Mouse (Mus musculus) embryonic facial prominence, embryonic 12.5 days (tissue): ENCODE measurements at regions not wholly inside any gene's neighbourhood (a gene's known extent, or its start where the extent isn't known, plus 50 kb on each side); places are given as distances from the start of the nearest gene placed in this dataset.

Experiments used
- ATAC-seq: fragments of 200-750 bp; cut with Nextera tagmentation; 2 replicates; pipeline ENCODE4 v1.8.0; 2017; ENCODE audit not compliant: insufficient number of reproducible peaks, insufficient read depth, low FRiP score, low TSS enrichment
- H3K27ac ChIP-seq: fragments of 300-500 bp; sonication (generic); 2 replicates; pipeline ENCODE4 v1.5.1; 2016; ENCODE audit warnings: mild to moderate bottlenecking
- H3K27me3 ChIP-seq: fragments of 300-500 bp; sonication (generic); 2 replicates; pipeline ENCODE4 v1.6.1; 2016; ENCODE audit warnings: mild to moderate bottlenecking, moderate library complexity
- H3K36me3 ChIP-seq: fragments of 300-500 bp; sonication (generic); 2 replicates; pipeline ENCODE4 v1.6.1; 2016; ENCODE audit warnings: mild to moderate bottlenecking
- H3K4me1 ChIP-seq: fragments of 300-500 bp; sonication (generic); 2 replicates; pipeline ENCODE4 v1.6.1; 2016
- H3K4me2 ChIP-seq: fragments of 300-500 bp; sonication (generic); replicated peaks from 2 replicates; pipeline ENCODE4 v1.6.1; 2016; ENCODE audit warnings: mild to moderate bottlenecking, moderate library complexity
- H3K4me3 ChIP-seq: fragments of 300-500 bp; sonication (generic); 2 replicates; pipeline ENCODE4 v1.5.1; 2016; ENCODE audit warnings: mild to moderate bottlenecking
- H3K9ac ChIP-seq: fragments of 300-500 bp; sonication (generic); 2 replicates; pipeline ENCODE4 v1.6.1; 2016; ENCODE audit warnings: mild to moderate bottlenecking, moderate library complexity
- H3K9me3 ChIP-seq: fragments of 300-500 bp; sonication (generic); 2 replicates; pipeline ENCODE4 v1.6.1; 2016; ENCODE audit warnings: mild to moderate bottlenecking, moderate library complexity
- WGBS: fragments of 180-500 bp; shearing (Covaris S2); methylation state at CpG from one replicate; pipeline ENCODE4 v1.1.7; 2016; 5-methylcytosine and 5-hydroxymethylcytosine counted together

DNA sequence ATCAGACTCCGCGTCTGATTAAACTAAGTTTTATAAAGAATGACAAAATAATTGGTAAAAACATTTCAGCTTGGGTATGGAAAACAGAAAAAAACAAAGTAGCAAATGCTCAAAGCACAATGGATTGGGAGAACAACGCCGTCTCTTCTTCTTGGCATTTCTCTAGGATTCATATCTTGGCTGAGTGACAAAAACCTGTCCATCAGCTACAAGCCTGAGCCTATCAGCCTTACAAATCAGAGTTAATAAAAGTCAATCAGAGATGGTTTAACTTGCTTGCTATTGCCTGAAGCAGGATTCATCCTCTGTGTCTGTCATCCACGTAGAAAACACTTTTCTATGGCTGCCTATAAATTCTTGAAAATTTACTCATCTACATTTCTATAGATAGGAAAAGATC, 206.2 kb upstream of the BC052040 start:
- Histone ChIP-seq H3K4me2 (no peak overlapping the region), H3K9ac (no peak overlapping the region), H3K27ac (no peak overlapping the region), H3K4me3 (no peak overlapping the region), H3K9me3 (no peaks in the 10 kb centered on the region), H3K36me3 (no peaks in the 10 kb centered on the region), H3K27me3 (no peaks in the 10 kb centered on the region), H3K4me1 (no peaks in the 10 kb centered on the region)
- WGBS: 71% methylated on average over 5 of the region's 5 CpGs
- no peak for ATAC-seq

GRCm38 (mm10) chr2:115384414-115385180, 196.9 kb upstream of the BC052040 start:
- WGBS: 30% methylated on average over 13 of the region's 13 CpGs
- no peak overlapping the region for H3K4me2 ChIP-seq
- H3K4me1 ChIP-seq: peaks cover 19% of the 10 kb centered on the region
- H3K27me3 ChIP-seq: no peaks in the 10 kb centered on the region
- no peak overlapping the region for H3K4me3 ChIP-seq
- ATAC-seq: no peak
- no peaks in the 10 kb centered on the region for H3K36me3 ChIP-seq
- H3K9ac ChIP-seq: no peak overlapping the region
- H3K9me3 ChIP-seq: no peaks in the 10 kb centered on the region
- no peak overlapping the region for H3K27ac ChIP-seq

- no peaks in the 10 kb centered on the region for H3K36me3 ChIP-seq
- peak overlapping the region; percentile 35 for H3K4me2 ChIP-seq
These were observed 196.0 kb upstream of the BC052040 start for GRCm38 (mm10) chr2:115385207-115386168.

DNA sequence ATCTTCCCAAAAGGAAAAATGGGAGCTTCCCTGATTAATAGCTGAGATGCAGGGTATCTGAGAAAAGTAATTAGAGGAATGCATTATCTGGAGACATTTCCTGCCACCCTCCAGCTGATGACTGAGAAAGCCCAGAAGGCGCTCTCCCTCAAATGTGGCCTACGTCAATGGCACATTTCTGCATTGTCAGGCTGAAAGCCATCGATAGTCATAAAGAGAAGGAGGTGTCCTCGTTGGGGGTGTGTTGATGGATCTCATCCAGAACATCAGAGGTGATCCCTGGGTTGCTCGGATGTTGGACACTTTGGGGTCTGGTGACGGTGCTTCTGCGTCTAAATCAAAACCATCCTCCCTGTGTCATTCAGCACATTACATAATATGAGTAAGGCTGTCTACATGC, 189.9 kb upstream of the BC052040 start:
- Histone ChIP-seq H3K27ac (0 out of 2 replicates have a peak overlapping the region, but pooled peaks have one; percentile 3), H3K9ac (no peak overlapping the region), H3K4me1 (peaks cover 25% of the 10 kb centered on the region), H3K4me2 (no peak overlapping the region), H3K9me3 (no peaks in the 10 kb centered on the region), H3K4me3 (no peak overlapping the region), H3K27me3 (no peaks in the 10 kb centered on the region), H3K36me3 (no peaks in the 10 kb centered on the region)
- no peak for ATAC-seq
- 48% methylated on average over 7 of the region's 7 CpGs for WGBS

More at GRCm38 (mm10) chr2:115385207-115386168, 196.0 kb upstream of the BC052040 start:
- peak; percentile 53; the same call in 1 of the 2 replicates for ATAC-seq
- H3K9ac ChIP-seq: no peak overlapping the region
- 22% methylated on average over 16 of the region's 16 CpGs for WGBS
- H3K27me3 ChIP-seq: no peaks in the 10 kb centered on the region
- H3K4me1 ChIP-seq: peaks cover 19% of the 10 kb centered on the region
- H3K9me3 ChIP-seq: no peaks in the 10 kb centered on the region
- no peak overlapping the region for H3K4me3 ChIP-seq
- H3K27ac ChIP-seq: peak overlapping the region; percentile 83

- 0 out of 2 replicates have a peak overlapping the region, but pooled peaks have one; percentile 3 for H3K27ac ChIP-seq
- no peaks in the 10 kb centered on the region for H3K27me3 ChIP-seq
- no peaks in the 10 kb centered on the region for H3K36me3 ChIP-seq
- ATAC-seq: no peak; the same call in 1 of the 2 replicates
- 23% methylated on average over 8 of the region's 8 CpGs for WGBS
- peaks cover 21% of the 10 kb centered on the region for H3K4me1 ChIP-seq
- no peak overlapping the region for H3K4me2 ChIP-seq
- H3K4me3 ChIP-seq: no peak overlapping the region
- H3K9me3 ChIP-seq: no peaks in the 10 kb centered on the region
- no peak overlapping the region for H3K9ac ChIP-seq
These were observed 189.3 kb upstream of the BC052040 start for GRCm38 (mm10) chr2:115392082-115392762.

- no peak overlapping the region for H3K4me2 ChIP-seq
- H3K9me3 ChIP-seq: no peaks in the 10 kb centered on the region
- no peak overlapping the region for H3K27ac ChIP-seq
- ATAC-seq: no peak
- peaks cover 21% of the 10 kb centered on the region for H3K4me1 ChIP-seq
- no peak overlapping the region for H3K9ac ChIP-seq
- no peaks in the 10 kb centered on the region for H3K36me3 ChIP-seq
- 19% methylated on average over 4 of the region's 4 CpGs for WGBS
- H3K4me3 ChIP-seq: no peak overlapping the region
- no peaks in the 10 kb centered on the region for H3K27me3 ChIP-seq
These were observed 187.4 kb upstream of the BC052040 start for GRCm38 (mm10) chr2:115394091-115394490.

DNA sequence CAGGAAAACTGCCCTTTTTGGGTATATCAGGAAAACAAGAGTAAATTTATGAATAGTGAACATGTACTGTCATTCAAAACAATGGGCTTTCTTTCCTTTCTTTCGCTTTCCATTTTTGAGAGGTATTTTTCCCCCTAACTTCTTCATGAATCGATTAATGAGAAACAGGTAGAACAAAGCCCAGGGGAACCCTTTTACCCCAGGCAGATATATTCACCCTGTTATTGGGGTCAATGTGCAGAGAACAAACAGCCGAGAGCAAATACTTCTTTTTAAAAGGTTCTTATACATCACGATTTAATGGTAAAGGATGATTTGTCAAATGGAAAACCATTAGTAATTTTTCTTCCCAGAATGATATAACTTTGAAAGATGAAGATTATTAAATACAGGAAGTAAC, 183.0 kb upstream of the BC052040 start:
- Histone ChIP-seq H3K4me2 (no peak overlapping the region), H3K36me3 (no peaks in the 10 kb centered on the region), H3K9me3 (no peaks in the 10 kb centered on the region), H3K27me3 (no peaks in the 10 kb centered on the region), H3K27ac (no peak overlapping the region), H3K4me3 (no peak overlapping the region), H3K4me1 (no peaks in the 10 kb centered on the region), H3K9ac (no peak overlapping the region)
- 74% methylated on average over 4 of the region's 4 CpGs for WGBS
- ATAC-seq: no peak

- no peak overlapping the region for H3K9ac ChIP-seq
- no peak overlapping the region for H3K4me2 ChIP-seq
- 86% methylated on average over 6 of the region's 6 CpGs for WGBS
- H3K4me3 ChIP-seq: no peak overlapping the region
- H3K27ac ChIP-seq: no peak overlapping the region
- no peaks in the 10 kb centered on the region for H3K27me3 ChIP-seq
- no peaks in the 10 kb centered on the region for H3K4me1 ChIP-seq
- no peaks in the 10 kb centered on the region for H3K36me3 ChIP-seq
- ATAC-seq: no peak
- no peaks in the 10 kb centered on the region for H3K9me3 ChIP-seq
These were observed 182.3 kb upstream of the BC052040 start for GRCm38 (mm10) chr2:115399107-115399740.

GRCm38 (mm10) chr2:115399987-115400550, 181.4 kb upstream of the BC052040 start:
- Histone ChIP-seq H3K4me3 (no peak overlapping the region), H3K36me3 (no peaks in the 10 kb centered on the region), H3K27me3 (no peaks in the 10 kb centered on the region), H3K9ac (no peak overlapping the region), H3K4me2 (no peak overlapping the region), H3K27ac (no peak overlapping the region), H3K9me3 (no peaks in the 10 kb centered on the region), H3K4me1 (no peaks in the 10 kb centered on the region)
- WGBS: 90% methylated on average over 10 of the region's 10 CpGs
- no peak for ATAC-seq

GRCm38 (mm10) chr2:115402246-115402645, 179.3 kb upstream of the BC052040 start:
- H3K9me3 ChIP-seq: no peaks in the 10 kb centered on the region
- 60% methylated on average over 2 of the region's 2 CpGs for WGBS
- H3K27ac ChIP-seq: no peak overlapping the region
- ATAC-seq: no peak
- no peak overlapping the region for H3K9ac ChIP-seq
- no peak overlapping the region for H3K4me2 ChIP-seq
- no peaks in the 10 kb centered on the region for H3K27me3 ChIP-seq
- no peak overlapping the region for H3K4me3 ChIP-seq
- H3K4me1 ChIP-seq: no peaks in the 10 kb centered on the region
- no peaks in the 10 kb centered on the region for H3K36me3 ChIP-seq

- 74% methylated on average over 2 of the region's 2 CpGs for WGBS
- H3K4me1 ChIP-seq: no peaks in the 10 kb centered on the region
- H3K27ac ChIP-seq: no peak overlapping the region
- H3K9me3 ChIP-seq: no peaks in the 10 kb centered on the region
- no peak for ATAC-seq
- no peaks in the 10 kb centered on the region for H3K36me3 ChIP-seq
- H3K4me2 ChIP-seq: no peak overlapping the region
- H3K9ac ChIP-seq: no peak overlapping the region
- H3K4me3 ChIP-seq: no peak overlapping the region
- H3K27me3 ChIP-seq: no peaks in the 10 kb centered on the region
These were observed 149.0 kb upstream of the BC052040 start for GRCm38 (mm10) chr2:115432476-115432875.
